Mouse (Mus musculus): Measurements from ENCODE around the gene Acsm4. TPM values are rescaled to one million over a fixed set of nuclear protein-coding genes. Genes with fewer than 3 reads are reported as not detected.

The Acsm4 gene
- polyA plus RNA-seq, 1 experiment = not detected

DNA sequence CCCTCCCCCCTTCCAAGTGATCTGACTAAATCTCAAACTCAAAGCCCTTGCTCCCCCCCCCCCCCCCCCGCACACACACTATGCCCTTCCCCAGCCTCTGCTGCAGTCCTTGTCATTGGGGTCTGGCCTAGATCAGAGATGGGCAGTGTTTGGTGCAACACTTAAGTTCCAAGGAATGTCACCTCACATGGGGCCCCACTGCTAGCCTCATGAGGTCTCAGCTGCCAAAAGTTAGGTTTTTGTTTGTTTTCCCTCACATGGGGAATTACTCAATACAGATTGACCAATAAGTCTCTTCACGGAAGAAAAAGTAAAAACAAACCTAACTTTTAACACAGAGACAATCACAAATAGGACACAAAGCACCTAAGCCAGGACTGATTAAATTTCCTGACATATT lies 58.9 kb downstream of the Acsm4 start:
- TF ChIP-seq GATA1 (IDR thresholded peaks at IDR 0.05; ENCODE audit: low read length) = no peak

DNA sequence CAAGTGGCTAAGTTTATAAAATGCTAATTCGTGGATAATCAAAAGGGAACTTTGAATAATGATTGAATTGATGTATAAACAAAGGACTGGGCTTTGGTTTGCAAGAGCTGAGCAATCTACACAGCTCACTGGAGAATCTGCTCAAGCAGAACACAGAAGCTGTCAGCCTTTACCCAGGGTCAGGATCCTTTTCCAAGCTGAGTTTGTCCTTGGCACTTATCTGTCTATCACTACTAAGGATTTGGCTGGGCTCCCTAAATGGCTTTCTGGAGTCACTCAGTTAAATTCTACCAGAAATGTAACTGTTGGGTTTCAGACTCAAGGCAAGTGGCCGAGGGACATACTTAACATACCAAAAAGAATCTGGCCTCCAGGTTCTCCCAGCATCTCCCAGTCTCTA lies 60.1 kb downstream of the Acsm4 start:
- no peak for TF ChIP-seq GATA1 (IDR thresholded peaks at IDR 0.05; ENCODE audit: low read length)

DNA sequence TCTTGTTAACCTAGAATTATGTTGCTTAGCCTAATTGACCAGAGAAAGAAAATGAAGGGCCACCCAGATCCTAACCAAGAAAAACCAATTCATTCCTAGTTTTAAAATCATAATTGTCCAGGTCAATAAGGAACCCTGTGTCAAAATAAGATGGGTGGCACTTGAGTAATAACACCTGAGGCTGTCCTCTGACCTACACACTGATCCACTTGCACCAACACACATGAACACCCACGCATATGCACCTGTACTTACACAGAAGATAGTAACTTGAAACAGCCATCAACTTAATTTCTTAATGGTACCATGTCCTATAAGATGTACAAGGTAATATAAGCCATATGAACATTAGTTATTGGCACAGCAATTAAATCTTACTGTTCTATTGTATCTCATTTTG lies 63.9 kb downstream of the Acsm4 start:
- no peak for TF ChIP-seq GATA1 (IDR thresholded peaks at IDR 0.05; ENCODE audit: low read length)

DNA sequence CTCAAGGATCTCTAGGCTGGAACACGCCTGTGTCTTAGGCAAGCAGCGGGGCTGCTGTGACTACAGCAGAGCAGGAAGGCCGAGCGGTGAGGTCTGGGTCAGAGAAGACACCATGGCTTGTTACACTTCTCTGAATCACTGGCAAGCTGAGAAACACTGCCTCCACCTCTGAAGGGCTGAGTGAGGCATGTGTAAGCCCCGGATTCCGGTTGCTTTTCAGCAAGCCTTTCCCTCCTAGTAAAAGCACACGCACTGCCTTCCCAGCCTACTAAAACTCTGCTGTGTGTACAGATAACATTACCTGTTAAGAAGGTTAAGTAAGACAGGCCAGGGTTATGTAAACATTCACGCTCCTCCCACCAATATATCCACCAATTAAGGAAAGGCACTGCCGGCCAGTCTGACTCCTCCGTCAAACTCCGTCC lies 70.7 kb downstream of the Acsm4 start, which contains the start of gene Acsm3:
Gene Acsm3 (plus strand): TSS at position 397 of the 425 bp plus-strand sequence.
- no peak for TF ChIP-seq GATA1 (IDR thresholded peaks at IDR 0.05; ENCODE audit: low read length)

GRCm38 (mm10) chr7:119762166-119762697 lies 72.4 kb downstream of the Acsm4 start:
- no peak for TF ChIP-seq GATA1 (IDR thresholded peaks at IDR 0.05; ENCODE audit: low read length)

Other genes with a start within 250 kb of the Acsm4 start
- gene Gp2, start 230.7 kb upstream of the Acsm4 start, polyA plus RNA-seq (2012) = not detected in 2 replicates
- not detected in 2 replicates for gene Umod, start 210.7 kb upstream of the Acsm4 start, polyA plus RNA-seq (2012)
- gene Acsm5, start 170.6 kb upstream of the Acsm4 start, polyA plus RNA-seq (2012) = 0.05 TPM in 1 of 2 replicates, not detected in the other
- gene Pdilt, start 166.5 kb upstream of the Acsm4 start, polyA plus RNA-seq (2012) = not detected in 2 replicates
- not detected in 2 replicates for gene Acsm2, start 135.7 kb upstream of the Acsm4 start, polyA plus RNA-seq (2012)
- gene Acsm1, start 83.0 kb upstream of the Acsm4 start, polyA plus RNA-seq (2012) = not detected in 2 replicates
- 72.7 and 84.7 TPM in 2 replicates for gene Thumpd1, start 30.8 kb downstream of the Acsm4 start, polyA plus RNA-seq (2012)
- gene Acsm3, start 70.9 kb downstream of the Acsm4 start, polyA plus RNA-seq (2012) = not detected in 2 replicates
- gene Rexo5, start 104.0 kb downstream of the Acsm4 start, polyA plus RNA-seq (2012) = 3.0 and 3.9 TPM in 2 replicates
- gene Eri2, start 104.0 kb downstream of the Acsm4 start, polyA plus RNA-seq (2012) = 0.95 and 1.1 TPM in 2 replicates
- gene Lyrm1, start 205.8 kb downstream of the Acsm4 start, polyA plus RNA-seq (2012) = 0.96 and 1.1 TPM in 2 replicates
- gene Dcun1d3, start 206.3 kb downstream of the Acsm4 start, polyA plus RNA-seq (2012) = 3.1 and 4.4 TPM in 2 replicates